Mouse (Mus musculus) T-helper 17 cell (primary cell): ENCODE results near the gene Gxylt2.

Source experiments
- in situ Hi-C, 2 experiments: fragments of 300-600 bp; cut with MboI, MseI; formaldehyde crosslinking; loops; 1 replicate in 1 of 2; 2 replicates in 1 of 2; pipeline ENCODE4 v1.15.1; 2025; ENCODE audit warnings: high pct_unique_total_duplicates in 2 of 2

Gxylt2 gene

DNA sequence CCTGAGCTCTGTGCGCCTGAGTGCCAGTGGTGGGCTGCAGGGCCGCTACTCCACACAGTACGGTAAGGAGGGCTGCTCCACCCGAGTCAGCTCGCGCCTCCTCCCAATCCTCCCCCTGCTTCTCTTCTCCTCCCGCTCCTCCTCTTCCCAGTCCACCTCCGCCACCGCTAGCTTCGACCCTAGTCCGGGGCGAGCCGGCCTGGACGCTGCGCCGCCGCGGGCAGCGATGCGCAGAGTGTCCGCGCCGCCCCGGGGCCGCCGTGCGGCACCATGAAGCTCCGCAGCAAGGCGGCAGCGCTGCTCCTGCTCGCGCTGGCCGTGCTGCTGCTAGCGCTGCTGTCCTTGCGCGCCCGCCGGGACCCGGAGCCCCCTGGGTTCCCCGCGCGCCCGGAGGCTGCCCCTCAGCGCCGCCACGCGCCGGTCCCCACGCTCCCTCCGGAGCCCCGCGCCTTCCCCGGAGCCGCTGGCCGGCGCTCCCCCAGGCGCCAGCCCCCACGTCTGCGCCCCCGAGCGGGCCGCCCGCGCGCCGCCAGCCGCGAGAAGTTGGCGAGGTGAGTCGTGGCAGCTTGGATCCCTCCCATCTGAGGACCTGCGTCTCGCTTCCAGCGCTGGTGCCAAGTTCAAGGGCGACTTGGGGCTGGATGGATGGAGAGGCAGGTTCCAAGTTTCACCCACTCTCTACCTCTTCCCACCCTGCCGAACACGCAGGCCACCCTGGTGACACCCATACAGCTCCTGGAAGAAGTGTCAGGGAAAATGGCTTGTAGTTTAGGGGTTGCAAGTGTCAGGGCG is at the start of gene Gxylt2:
Gene Gxylt2, plus strand, starts transcription at position 161 of the 792 bp plus-strand sequence.
- in situ Hi-C loops, result no loop called here

DNA sequence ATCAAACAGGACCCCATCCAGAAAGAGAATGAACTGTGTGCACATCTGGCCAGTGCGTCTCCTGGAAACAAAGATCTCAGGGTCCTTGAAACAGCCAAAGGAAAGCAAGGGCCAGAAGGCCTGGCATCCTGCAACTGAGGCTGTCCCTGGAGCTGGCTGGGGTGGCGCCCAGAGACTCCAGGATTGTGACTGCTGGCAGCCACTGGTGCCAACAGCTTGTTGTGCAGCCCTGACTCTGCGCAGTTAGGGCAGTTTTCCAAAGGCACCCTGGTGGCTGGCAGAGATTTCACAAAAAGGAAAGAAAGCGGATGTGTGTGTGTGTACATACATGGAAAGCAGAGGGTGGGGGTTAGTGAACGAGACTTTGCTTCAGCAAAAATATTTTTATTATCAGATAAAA is 44.1 kb upstream of the Gxylt2 start:
- in situ Hi-C loops, result no loop called here

DNA sequence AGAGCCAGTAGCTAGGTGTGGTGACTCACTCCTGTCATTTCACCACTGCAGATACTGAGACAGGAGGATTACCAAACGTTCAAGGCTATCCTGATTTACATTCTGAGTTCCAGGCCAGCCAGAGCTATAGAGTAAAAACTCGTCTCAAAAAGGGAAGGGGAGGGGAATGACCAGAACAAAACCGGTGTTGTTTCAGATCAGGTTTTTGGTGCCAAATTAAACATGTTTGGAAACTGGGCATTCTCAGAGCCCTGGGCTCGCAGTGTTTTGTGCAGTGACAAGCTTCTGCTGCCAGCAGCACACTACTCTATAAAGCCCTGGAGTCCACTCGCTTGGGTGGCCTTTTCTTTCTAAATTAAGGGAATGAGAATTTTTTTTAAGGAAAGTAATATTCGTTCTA is 42.3 kb upstream of the Gxylt2 start:
- in situ Hi-C loops, result no loop called here

DNA sequence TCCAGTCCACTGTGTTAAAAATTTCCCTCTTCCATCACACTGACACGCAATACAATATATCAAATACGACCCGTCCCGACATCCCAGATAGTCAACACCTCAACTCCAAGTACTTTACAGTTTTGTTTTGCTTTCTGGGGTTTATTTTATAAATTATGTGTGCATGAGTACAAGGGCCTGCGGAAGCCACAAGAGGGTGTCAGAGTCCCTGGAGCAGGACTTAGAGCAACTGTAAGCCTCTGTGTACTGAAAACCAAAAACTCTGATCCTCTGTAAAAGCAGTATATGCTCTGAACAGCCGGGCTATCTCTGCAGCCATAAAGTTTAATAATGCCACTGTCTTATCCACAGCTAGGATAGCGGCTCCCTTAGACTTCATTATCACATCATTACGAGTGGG is 36.9 kb upstream of the Gxylt2 start:
- in situ Hi-C loops, result no loop called here

DNA sequence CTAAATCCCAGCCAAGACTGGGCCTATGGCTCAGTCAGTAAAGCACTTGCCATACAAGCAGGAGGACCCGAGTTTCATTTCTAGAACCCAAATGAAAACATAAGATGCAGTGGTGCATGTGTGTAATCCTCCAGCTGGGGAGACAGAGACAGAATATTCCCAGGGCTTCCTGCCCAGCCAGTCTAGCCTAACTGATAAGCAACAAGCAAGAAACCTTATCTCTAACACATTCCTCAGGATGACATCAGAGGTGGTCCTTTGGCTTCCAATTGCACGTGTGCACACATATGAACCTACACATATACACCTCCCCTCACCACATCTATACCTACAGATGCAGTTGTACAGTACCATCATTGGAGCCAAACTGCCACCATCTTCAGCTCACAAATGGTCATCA is 35.7 kb upstream of the Gxylt2 start:
- in situ Hi-C loops, result no loop called here

DNA sequence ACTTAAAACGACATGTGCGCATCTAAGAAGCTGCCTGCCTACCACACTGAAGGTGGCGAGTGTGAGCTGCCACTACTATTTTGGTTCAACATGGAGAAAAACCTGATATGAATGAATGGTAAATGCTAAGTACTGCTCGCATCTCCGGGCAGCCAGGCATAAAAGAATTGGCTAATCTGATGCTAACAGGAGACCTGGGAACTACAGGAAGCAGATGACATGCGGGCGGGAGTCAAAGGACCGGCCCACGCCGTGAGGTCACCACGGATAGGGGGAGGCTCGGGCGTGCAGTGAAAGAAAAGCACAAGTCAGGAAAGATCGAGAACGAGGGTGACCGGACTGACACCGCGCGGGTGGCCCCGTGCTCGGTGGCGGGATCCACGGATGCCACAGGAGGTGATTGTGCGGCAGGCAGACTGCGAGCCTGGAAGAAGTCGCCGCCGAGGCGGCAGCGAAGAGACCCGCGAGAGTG is 34.1 kb upstream of the Gxylt2 start:
- in situ Hi-C loops, result loop anchor here in 1 of 2 experiments (5.0 kb wide), 1 partner anchor 207 kb away; no protein-coding TSS in a partner anchor

DNA sequence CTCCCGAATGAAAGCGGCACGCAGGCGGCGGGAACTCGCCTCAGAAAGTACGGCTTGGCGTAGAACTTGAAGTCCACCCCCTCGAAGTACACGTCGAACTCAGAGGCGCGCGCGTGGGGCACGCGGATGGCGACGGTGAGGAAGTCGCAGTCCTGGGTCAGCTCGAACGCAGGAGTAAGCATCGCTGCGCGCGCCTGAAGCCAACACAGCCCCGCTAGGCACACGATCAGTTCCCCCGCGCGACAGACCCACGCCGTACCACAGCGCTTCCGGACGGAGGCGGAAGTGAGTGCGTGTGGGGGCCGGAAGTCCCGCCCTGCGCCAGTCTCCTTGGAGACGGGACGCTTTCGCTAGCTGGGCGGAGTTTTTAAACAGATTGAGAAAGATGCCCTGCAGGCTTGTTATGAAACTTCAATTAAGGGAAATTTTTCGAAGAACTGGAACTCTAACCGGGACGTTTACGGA is 33.6 kb upstream of the Gxylt2 start, which contains the start of gene Shq1:
Gene Shq1, minus strand, starts transcription at position 278 of the 465 bp plus-strand sequence.
- in situ Hi-C loops, result loop anchor here in 1 of 2 experiments (5.0 kb wide), 1 partner anchor 206 kb away; no protein-coding TSS in a partner anchor

DNA sequence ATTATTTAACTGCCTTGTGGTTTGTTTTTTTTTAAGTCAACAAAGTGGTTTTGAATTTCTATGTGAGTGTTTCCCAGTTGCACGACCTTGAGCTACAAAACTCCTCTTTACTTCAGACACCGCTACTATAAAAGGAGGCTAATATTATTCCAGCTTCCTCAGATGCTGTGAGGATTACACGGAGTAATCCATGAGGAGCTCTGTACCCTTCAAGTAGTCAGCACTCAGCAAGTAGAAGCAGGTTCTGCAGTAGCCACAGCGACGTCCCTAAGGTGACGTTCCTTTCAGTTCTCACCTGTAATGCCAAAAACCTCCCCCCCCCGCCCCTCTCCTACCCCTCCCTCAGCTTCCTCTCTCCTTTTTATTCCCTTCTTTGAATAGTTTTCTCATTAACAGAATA is 33.1 kb upstream of the Gxylt2 start:
- in situ Hi-C loops, result loop anchor here in 1 of 2 experiments (5.0 kb wide), 1 partner anchor 206 kb away; no protein-coding TSS in a partner anchor

DNA sequence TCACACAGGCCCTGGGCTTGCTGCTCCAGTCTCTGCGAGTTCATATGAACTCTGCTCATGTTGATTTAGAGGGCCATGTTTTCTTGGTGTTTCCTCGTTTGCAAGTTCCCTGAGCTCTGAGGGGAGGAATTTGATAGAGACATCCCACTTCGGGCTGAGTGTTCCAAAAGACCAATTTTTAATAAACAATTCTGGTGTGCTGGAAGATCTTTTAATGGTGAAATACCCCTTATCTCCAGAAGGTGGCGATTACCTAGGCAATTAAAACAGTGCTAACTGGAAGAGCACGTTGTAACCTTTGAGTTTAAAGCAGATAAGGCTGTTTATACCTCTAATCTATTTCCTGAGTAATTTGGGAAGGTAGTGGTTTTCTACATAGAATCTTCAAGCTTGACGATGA is 29.6 kb upstream of the Gxylt2 start:
- in situ Hi-C loops, result loop anchor here in 1 of 2 experiments (5.0 kb wide), 1 partner anchor 202 kb away; no protein-coding TSS in a partner anchor

DNA sequence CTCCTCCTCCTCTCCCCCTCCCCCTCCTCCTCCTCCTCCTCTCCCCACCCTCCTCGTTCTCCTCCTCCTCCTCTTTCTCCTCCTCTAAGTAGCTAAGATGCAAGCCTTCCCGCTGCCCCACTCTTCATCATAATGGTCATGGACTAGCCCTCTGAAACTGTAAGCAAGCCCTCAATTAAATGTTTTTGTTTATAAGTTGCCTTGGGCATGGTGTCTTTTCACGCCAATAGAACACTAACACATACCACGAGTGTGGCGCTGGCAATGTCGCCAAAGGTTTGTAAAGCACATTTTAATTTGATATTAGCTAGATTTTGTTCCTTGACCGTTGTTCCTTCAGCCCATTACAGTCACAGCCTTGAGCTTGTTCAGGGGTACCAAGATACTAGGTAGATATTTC is 28.1 kb upstream of the Gxylt2 start:
- in situ Hi-C loops, result no loop called here

DNA sequence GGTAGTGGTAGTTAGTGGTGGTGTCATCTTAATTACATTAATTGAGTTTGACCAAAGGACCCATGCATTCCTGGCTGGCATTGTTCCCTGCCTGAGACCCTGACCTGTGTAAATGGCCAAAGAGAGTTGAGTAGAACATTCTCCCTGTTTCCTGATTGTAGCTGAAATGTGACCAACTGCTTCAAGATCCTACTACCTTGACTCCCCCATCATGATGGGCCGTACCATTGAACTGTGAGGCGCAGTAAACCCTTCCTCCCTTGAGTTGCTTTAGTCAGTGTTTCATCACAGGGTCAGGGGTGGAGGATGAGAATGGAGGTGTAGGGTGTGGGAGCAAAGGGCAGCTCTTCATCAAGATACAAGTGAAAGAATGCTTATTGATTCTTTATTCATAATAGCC is 25.9 kb upstream of the Gxylt2 start:
- in situ Hi-C loops, result no loop called here

DNA sequence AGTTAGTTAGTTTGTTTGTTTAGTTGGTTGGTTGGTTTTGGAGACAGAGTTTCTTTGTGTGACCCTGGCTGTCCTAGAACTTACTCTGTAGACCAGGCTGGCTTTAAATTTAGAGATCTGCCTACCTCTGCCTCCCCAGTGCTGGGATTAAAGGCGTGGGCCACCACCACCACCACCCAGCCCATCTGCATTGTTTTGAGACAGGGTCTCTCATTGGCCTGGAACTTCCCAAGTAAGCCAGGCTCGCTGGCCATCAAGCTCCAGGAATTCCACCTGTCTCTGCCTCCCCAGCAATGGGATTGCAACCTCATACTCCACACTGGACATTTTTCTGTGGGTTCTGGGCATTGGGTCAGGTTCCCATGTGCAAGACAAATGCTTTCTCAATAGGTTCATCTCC is 18.2 kb upstream of the Gxylt2 start:
- in situ Hi-C loops, result no loop called here

DNA sequence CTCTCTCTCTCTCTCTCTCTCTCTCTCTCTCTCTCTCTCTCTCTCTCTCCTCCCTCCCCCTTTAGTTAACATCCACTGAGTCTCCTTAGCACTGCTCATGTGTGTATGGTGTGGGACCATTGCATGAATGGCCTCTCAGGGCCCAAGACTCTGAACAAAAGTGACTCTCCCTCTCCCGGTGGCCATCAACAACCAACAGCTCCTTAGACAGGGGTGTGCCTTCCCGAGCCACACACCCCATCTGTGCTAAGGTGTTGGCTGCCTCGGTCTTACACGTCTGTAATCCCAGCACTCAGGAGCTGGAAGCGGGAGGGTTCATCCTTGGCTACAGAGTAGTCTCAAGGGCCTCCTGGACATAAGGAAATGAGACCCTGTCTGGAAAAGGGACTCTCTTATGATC is 4.5 kb upstream of the Gxylt2 start:
- in situ Hi-C loops, result no loop called here

DNA sequence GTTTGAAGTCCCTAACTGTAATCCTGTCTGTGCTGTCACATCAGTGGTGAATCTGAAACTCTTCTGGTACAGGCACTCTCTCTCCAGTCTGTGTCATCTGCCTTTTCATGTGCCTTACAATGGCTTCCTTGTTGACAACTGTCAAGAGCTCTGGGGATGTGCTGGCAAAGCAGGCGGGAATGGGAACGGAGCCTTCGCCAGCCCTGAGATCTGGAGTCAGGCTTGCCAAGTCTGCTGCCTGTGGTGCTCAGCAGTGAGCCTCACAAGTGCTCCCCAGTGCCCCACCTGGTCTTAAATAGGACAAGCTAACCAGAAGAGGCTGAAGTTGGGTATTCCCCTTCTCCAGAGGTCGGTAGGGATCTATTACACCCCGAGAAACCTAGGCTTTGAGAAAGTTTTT is 3.8 kb upstream of the Gxylt2 start:
- in situ Hi-C loops, result no loop called here

DNA sequence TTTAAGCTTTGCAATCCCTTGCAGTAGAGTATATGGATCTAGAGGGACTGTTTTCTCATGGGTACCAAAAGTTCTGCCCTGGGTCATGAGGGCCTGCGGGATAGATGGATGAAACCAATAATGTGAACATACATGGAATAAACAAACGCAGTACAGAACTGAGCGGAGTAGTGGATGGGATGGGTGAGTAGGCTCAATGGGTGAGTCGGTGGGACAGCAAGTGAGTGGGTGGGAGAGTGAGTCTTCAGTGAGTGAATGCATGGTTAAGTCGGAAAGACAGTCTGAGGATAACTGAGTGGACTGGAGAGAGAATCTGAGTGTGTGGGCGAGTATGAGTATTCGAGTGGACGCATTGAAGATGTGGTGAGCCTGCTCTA is 349 bp upstream of the Gxylt2 start:
- in situ Hi-C loops, result no loop called here

DNA sequence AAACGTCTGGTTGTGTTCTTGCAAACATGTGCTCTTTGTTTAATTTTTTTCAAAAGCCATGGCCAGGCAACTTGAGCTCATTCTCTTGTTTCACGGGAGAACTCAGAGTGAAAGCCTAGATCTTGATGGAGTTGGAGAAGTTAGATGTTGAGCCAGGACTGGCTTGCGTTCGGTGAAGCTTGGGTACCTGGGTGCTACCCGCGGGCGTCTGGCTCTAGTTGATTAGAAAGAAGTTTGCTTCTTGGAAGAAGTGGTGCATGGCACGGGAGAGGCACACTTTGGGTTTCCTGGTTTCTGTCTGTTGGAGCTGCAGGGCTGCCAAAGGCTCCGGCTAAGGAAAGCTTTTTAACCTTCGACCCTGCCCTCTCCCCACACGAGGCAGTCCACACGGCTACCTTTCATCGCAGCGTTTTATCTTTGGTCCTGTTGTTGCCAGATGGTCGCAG is 855 bp downstream of the Gxylt2 start:
- in situ Hi-C loops, result no loop called here

DNA sequence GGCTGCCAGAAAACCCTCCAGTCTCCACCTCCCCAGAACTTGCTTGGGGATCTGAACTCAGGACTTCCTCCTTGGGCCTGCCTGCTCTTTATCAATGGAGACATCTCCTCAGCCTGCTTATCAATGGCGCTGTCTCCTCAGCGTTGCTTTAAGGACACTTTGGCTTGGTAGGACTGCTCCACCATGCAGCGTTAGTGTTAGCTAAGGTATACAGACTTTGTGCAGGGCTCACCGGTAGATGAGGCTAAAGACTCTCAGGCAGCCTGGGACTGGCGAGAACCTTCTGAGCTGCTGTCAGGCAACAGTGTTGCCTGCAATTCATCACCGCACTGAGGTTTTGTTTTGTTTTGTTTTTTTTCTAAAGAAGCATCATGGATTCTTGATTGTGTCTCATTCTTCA is 2.3 kb downstream of the Gxylt2 start:
- in situ Hi-C loops, result no loop called here

DNA sequence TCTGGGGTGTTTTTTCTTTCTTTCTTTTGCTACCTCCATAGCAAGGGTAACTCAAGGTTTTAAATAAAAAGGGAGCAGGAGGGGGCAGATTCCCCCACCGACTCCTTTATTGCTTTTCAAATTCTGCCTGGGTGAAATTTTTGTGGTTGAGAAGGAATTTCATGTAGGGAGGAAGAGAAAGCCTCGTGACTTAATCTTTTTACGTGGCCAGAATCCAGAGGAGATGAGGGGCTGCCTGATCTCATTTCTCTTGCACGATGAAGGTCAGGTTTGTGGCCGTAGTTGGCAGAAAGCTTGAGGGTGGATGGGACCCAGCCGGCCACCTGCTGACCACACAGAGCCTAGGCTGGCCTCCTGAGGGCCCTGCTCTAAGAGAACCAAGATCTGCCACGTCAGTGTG is 3.0 kb downstream of the Gxylt2 start:
- in situ Hi-C loops, result no loop called here

DNA sequence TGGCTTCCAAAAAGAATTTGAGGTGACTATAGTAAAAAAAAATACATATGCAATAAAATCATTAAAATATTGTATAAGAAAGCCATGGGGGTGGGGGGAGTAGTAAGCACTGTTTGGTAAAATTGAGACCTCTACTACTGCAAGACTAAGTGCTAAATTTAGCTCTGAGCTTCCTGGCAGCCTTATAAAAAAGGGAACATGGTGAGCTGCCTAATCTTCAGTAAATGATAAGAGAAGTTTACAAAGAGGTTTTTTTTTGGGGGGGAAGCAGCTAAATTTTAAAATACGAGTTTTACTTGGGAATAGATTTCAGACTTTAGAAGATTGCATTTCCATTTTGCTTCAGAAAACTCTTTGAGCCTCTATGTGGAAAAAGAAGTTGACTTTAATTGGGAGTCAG is 3.7 kb downstream of the Gxylt2 start:
- in situ Hi-C loops, result no loop called here

DNA sequence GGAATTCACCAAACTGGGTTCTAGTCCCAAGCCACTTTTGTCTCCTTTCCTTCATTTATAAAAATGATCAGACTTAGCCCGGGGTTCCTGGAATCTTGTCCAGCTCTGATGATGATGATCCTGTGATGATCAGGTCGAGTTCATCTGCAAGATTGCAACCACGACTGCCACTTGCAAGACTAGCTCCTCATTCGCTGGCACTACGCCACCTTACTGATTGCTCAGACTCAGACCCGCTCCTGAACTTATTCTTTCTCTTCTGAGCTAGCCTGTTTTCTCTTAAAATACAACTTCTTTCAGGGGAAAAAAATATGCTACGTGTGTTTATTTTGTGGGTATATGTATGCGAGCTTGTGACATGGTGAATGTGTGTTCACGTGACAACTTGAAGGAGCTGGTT is 4.5 kb downstream of the Gxylt2 start:
- in situ Hi-C loops, result no loop called here

DNA sequence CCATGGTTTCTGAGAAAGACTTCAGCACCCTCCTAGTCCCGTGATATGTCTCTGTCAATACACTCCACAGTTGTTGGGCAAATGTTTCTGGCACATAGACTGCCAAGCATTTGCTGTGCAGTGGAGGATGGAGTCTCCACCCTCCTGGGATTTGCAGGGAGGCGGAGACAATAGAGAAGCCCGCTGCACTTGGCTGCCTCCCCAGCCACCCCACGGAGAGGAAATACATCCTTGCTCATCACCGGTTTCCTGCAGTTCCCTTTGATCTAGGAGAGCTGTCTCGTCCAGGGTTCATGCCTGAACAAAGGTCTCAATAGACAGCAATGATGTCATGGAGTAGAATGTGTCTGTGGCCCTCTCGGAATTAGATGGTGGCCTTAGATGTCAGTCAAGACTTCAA is 4.9 kb downstream of the Gxylt2 start:
- in situ Hi-C loops, result no loop called here

DNA sequence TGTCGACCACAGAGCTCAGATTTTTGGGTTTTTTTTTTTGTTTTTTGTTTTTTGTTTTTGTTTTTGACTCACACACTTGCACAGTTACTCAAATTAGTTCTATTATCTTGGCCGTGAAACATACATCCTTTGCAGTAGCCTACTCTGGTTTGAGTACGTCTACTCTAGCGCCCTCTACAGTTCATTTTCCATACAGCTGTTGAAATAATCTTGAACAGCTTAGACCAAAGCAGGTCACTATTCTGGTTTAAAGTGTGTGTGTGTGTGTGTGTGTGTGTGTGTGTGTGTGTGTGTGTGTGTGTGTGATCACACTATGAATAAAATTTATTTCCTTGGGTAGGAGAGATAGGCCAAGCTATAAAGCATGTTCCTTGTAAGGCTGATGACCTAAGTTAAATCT is 5.6 kb downstream of the Gxylt2 start:
- in situ Hi-C loops, result no loop called here

DNA sequence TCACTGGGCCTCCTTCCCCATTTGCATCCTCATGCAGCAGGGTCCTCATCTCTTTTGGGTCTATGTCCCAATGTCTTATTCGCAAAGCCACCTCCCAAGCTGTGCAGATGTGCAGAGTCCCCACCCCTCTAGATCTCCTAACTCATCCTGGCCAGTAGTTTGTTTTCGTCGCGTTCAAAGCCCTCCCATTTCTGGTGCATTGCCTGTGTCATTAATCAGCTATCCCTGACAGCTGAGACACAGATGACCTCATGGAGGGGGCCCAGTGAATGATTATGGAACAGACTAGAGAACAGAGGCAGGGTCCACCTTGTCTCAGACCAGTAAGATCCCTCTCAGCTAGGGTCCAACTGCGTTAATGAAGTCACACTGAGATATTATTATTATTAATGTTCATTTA is 6.3 kb downstream of the Gxylt2 start:
- in situ Hi-C loops, result no loop called here
